Mouse (Mus musculus) heart, postnatal 10 days (tissue): Measurements from ENCODE around the gene Nlk. TPM values are rescaled to one million over a fixed set of nuclear protein-coding genes. Genes with fewer than 3 reads are reported as not detected.
"Not testable (repeated sequence)": the region's sequence is repeated elsewhere in the genome, so short reads cannot be mapped to it uniquely, and the experiment has no call there.

Experiments used
- DNase-seq, 2 experiments: peaks; one replicate each; pipeline ENCODE4 v3.0.0; 2021
- intact Hi-C: fragments of 180-260 bp; cut with DNase I; formaldehyde crosslinking; loops from one replicate; pipeline ENCODE4 v1.15.1; 2025
- total RNA-seq, 2 experiments: library from RNA; stranded (reverse); gene quantifications; 2 replicates each; pipeline ENCODE4 v1.2.3; 2021

The Nlk gene
- total RNA-seq, 2 experiments from 2014 or later, result 17.2 to 18.5 TPM

DNA sequence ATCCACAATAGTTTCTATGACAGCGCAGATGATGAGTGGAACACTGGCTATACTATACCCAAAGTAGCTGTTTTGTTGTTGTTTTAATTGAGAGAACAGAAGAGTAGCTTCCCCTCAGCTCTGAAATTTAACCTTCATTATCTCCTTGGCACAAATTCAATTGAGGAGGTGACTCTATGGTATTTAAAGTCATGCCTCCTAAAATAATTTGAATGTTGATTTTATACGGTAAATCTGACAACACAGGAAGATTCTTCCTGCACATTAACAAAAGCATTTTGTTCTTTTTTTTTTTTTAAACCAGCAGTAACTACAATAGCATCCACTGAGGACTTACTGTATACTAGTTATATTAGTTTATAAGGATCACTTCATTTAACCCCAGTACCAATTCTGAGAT is 6.0 kb downstream of the Nlk start:
- DNase-seq, result no peak
- intact Hi-C loops, result no loop called here

DNA sequence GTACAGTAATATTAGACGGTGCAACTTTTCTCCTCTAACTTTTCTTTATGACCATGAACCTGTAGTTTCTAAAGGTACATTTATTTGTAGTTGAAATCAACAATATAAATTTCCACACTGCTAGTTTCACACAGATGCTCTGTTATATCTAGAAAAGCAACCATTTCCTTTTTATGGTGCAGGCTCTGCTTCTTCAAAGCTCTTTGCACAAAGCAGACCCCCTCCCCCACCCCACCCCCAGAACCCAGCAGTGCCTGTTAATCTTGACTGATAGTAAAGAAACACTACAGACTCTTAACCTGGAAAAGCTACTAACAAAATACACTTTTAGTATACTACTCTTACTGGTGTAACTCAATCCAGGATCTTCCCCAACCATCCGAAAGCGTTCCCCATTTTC is 6.6 kb downstream of the Nlk start:
- intact Hi-C loops, result no loop called here
- no peak for DNase-seq

DNA sequence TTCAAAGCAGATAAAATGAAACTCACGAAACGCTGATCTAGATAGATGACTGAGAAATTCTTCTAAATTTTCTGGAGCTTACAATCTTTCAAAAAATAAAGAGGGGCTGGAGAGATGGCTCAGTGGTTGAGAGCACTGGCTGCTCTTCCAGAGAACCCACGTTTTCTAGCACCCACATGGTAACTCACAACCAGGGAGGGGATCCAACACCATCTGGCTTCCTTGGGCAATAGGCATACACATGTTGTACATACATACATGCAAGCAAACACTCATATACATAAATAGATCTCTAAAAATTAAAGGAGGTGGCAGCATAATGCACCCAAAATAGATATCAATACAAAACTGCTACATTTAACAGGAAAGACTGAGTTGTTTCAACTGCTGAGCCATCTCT is 16.1 kb downstream of the Nlk start:
- intact Hi-C loops, result no loop called here

DNA sequence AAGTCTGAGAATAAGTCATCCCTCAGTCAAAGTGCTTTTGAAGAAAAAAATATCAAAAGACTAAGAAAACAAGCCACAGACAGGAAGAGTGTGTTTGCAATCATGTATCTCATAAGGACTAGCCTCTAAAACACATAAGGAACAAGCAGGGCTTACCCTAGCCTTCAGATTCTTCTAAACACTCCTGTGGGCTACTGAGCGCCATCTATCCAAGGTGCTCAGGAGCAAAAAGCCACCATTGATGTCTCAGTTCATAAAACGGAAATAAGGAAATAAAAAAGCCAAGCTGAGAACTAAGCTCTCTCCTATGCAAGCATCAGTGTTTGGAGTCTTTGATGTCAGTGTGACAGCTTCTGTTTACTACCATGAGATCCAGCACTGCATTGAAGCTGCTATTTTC is 18.4 kb downstream of the Nlk start:
- DNase-seq, result no peak
- intact Hi-C loops, result no loop called here

More for the DNA sequence above, 16.1 kb downstream of the Nlk start:
- no peak for DNase-seq

DNA sequence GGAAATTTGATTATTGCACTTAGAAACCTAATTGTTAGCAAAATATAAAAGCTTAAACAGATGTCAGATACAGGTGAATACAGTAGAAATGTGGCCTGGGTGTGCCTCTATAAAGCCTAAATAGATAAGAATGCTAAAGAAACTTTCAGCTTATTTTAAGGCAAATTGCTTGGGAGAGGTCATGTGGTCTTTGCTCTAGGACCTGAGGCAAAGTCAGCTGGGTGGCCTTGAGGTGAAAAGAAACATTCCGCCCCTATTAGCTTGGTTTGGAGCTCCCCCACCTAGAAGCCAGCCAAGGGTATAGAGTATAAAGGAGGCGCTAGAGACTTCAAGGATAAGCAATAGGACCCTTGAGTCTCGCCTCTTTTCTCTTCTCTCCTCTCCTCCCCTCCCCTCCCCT is 28.5 kb downstream of the Nlk start:
- no peak for DNase-seq
- intact Hi-C loops, result no loop called here

DNA sequence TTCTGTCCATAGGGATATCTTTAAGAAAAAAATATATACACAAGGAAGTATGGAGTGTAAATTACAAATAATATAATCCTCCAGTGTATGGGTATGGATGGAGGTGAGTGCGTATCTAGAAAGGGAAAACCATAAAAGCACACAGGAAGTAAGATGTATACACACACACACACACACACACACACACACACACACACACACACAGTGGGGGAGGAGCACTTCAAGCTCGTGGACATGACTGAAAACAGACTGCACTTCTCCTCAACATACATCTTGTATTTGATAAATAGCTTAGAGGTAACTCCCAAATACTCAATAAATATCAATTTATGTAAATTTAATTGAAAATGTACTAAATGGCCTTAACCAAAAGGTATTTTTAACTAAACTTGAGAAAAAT is 32.3 kb downstream of the Nlk start:
- intact Hi-C loops, result no loop called here
- no peak for DNase-seq

DNA sequence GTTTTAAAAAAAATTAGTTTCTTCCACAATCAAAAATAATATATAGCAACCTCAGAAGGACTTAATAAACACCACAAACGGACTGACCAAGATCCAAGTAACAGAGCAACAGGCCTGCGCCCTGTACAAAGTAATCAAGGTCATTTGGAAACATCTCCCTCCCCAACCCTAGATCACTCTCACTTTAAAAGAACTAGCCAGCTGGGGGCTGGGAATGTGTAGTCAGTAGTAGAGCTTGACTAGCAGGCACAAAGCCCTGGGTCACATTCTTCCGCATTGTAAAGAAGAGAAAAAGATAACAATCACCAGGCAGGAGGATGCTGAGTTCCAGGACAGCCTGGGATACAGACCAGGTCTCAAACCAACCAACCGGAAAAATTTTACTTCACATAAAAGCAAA is 33.3 kb downstream of the Nlk start:
- peak; percentile 2 to 9 for DNase-seq
- intact Hi-C loops, result no loop called here

DNA sequence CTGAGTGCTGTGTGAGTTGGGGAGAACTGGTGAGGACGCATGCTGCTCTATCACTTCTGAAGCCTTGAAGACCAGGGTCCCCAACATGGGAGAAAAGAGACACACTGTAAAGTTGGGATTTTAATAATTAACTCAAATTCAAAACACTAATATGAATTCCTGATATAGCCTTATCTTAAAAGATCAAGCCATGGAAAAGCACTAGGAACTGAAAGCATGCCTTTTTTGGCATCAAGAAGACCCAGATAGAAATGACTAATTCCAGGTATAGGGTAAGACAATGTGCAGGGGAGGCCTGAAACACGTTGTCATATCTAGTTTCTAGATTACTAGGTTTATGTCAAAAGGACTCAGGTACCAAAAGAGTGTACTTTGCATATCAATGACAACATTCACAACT is 48.0 kb downstream of the Nlk start:
- intact Hi-C loops, result no loop called here
- no peak for DNase-seq

DNA sequence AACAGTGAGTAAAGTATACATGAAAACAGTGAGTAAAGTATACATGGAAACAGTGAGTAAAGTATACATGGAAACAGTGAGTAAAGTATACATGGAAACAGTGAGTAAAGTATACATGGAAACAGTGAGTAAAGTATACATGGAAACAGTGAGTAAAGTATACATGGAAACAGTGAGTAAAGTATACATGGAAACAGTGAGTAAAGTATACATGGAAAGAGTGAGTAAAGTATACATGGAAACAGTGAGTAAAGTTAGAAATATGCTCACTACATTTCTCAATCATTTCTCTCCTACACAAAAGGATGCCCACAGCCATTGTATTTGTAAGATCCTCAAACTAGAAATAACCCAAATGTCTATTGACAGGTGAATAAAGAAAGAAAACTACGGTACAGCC is 48.8 kb downstream of the Nlk start:
- DNase-seq, intact Hi-C loops: not testable (repeated sequence)

DNA sequence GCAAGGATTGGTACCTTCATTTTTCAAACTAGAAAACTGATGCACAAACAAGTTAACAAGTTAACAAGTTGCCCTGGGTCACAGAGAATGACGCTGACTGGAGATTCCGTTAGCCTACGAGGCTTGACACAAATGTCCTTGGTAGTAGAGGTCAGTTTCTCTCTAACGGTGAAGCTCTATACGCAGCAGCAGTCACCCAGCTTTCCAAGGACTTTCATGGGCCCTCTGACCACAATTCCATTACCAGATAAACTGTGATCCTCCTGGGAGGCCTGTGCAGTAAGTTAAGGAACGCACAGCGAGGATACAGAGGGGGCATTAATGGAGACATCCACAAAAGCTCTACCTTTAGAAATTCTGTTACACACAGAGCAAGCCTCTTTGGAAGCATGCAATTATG is 53.4 kb downstream of the Nlk start:
- intact Hi-C loops, result no loop called here
- DNase-seq, result no peak

DNA sequence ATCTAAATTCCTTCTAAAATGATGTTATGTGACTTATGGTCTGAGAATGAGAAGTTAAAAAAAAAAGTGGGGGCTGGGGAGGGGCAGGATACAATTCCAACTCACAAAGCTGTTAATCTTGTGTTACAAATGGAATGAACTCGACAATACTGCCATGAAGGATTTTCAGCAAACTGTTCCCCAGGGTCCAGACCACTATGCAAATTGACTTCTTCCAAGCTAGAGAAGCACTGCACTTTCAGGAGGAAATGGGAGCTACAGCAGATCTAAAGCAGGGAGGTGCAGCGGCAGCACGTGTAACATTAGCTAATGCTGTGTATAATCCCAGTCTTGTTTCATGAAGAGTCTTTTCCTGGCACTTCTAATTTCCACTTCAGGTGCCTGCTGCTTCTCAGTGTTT is 55.0 kb downstream of the Nlk start:
- intact Hi-C loops, result no loop called here

DNA sequence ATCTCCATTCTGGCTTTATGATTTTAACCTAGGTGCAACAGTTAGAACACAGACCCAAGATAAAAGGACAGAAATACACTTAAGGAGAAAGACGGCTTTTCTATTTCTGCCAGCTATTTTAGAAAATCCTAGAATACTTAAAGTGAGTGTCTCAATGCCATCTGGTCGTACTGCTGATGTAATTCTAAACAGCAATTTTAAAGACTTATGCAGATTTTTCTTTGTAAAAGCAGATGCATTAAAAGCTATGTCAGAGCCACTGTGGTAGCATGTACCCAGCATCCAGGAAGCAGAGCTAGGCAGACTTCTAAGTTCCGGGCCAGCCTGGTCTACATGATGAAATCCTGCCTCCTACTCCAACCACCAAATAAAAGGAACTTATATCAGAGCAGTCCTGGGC is 56.1 kb downstream of the Nlk start:
- intact Hi-C loops, result no loop called here
- DNase-seq, result no peak

More for the DNA sequence above, 55.0 kb downstream of the Nlk start:
- DNase-seq, result no peak

DNA sequence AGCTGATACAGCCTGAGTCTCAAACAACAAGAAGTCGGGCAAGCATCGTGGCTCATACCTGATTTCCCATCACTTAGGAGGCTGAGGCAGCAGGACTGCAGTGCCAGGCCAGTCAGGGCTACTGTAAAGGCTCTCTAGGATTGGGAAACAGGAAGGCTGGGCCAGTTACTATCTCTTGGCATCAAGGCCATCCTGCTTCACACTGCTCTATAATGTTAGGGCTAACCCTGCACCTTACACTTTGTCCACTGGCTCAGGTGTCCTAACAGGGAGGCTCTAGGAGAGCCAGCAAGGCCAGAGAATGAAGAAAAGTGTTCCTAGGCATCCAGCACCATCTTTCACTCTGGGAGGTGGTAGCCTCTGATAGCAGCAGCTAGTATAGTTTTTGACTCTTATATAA is 64.4 kb downstream of the Nlk start:
- intact Hi-C loops, result no loop called here
- no peak for DNase-seq

DNA sequence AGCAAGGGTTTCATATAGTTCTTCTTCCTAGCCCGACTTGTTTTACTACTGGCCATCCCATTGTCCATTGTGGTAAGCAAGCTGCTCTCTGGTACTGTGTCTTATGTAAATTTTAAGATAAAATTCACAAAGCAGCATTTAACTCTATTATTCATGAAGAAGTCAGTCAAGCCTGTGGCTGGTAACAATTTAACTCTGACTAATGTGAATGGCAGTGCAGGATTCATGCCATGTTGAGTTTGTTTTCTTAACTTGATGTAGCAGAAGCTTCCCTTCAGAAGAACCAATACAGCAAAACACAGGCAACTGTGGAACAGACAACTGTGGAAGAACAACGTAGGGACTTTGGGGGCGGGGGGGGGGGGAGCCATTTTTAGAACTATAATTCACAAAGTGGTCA is 68.3 kb downstream of the Nlk start:
- no peak for DNase-seq
- intact Hi-C loops, result no loop called here

DNA sequence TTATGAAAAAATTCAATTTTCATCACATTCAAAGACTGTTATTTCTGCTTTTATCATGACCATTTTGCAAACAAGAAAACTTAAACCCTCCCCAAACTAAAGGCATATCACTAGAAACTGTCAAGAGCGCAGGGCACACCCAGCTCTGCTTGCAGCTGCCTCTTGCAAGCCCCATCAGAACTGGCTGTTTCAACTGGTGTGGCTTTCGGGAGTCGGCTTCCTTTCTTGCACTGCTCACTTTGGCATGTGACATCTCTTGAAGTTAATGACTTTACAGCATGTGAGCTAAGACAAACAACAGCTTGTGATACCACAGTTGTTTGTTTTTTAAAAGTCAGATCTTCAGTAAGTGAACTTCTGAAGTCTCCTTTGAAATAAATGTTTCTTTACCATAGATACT is 72.8 kb downstream of the Nlk start:
- intact Hi-C loops, result no loop called here
- peak; percentile 29 to 30 for DNase-seq

DNA sequence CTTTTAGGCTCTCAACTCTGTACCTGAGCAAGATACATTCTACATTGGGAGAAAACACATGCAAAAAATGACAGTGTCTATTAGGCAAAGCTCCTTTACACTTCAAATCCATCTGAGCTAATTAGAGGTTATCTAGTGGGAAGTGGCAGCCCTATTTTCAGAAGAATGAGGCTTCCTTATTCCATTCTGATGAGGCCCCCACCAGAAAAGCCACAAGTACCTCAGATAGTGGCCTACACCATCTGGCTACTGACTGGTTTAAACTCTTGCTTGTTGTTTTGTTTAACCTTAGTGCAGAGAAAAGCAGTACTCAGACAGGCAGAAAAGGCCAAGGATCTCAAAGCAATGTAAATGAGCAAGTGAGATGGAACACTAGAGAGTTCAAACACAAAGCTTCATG is 75.2 kb downstream of the Nlk start:
- intact Hi-C loops, result no loop called here
- no peak for DNase-seq

DNA sequence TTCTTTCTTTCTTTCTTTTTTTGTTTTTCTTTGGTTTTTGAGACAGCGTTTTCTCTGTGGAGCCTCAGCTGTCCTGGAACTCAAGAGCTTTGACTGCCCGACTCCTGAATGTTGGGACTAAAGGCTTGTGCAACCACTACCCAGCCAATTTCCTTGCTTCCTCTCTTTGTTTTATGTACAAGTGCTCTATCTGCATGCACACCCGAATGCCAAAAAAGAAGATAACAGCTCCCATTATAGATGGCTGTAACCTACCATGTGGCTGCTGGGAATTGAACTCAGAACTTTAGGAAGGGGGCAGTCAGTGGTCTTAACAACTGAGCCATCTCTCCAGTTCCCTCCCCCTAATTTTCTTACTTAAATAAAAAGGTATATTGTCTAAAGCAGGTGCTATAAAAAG is 77.0 kb downstream of the Nlk start:
- DNase-seq, result no peak
- intact Hi-C loops, result no loop called here

DNA sequence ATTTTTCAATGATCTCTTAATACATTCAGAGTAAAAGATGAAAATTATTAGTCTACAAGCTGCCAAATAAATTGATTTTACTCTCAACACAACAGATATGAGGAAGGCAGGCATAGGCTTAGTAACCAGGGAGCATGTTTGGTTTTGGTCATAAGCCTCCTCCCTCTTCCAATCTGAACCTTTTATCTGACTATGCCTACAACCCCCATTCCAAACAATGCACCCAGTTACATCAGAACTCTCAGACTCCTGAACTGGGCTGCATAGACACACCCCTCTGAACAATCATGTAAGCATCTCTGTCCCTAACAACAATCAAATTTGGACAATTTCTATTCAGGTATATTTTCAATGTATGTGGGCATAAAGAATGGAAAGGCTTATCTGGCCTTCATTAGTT is 85.9 kb downstream of the Nlk start:
- intact Hi-C loops, result no loop called here
- DNase-seq, result no peak

DNA sequence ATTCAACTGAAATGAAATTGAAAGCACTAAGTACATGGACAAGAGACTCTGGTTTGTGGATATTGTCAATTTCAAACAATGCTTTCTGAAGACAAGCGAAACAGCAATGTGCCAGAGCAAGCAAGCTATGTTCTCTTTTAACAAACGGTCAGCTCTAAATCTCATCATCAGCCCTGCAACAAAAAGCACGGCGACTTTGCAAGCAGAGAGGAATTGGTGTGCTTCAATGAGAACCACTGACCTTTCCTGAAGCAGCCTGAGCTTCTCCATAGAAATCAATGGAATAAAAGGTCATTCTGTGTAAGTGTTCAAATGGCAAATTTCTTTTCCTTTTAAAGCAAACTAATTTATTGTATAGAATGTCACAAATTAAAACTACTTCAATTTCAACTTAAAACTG is 87.5 kb downstream of the Nlk start:
- intact Hi-C loops, result no loop called here
- no peak for DNase-seq

DNA sequence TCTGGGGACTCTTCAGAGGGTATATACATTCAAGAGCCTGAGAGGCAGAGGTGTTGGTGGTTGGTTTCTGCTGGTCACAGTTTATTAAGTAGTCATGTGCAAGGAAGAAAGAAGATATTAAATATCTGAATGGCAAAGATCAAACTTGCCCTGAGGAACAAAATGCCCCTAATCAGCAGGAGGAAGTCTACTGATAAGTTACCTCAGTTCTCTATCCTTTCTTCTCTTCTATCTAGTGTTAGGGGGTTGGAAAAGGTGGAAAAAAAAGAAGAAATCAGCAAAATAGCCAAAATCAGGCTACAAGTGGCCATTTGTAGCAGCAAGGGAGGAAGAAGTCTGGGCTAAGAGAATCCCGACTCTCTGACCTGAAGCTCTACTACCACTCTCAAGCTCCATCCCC is 92.3 kb downstream of the Nlk start:
- DNase-seq, result no peak
- intact Hi-C loops, result no loop called here

DNA sequence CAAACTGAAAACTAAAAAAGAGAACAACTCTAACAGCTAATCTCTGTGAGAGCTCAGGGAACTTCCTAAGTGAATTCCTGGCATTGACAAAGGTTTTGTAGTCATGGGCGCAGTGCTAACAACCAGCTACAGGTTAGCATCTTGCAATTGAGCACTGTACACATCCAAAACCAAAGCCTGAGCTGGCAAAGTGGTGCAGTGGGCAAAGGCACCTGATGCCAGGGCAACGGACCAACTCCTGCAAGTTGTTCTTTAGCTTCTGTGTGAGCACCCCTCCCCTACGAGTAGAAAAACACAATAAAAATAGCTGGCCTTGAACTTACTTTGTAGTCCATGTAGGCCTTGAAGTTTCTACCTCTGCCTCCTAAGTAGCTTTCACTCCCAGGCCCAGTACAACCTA is 94.4 kb downstream of the Nlk start:
- intact Hi-C loops, result no loop called here
- no peak for DNase-seq

DNA sequence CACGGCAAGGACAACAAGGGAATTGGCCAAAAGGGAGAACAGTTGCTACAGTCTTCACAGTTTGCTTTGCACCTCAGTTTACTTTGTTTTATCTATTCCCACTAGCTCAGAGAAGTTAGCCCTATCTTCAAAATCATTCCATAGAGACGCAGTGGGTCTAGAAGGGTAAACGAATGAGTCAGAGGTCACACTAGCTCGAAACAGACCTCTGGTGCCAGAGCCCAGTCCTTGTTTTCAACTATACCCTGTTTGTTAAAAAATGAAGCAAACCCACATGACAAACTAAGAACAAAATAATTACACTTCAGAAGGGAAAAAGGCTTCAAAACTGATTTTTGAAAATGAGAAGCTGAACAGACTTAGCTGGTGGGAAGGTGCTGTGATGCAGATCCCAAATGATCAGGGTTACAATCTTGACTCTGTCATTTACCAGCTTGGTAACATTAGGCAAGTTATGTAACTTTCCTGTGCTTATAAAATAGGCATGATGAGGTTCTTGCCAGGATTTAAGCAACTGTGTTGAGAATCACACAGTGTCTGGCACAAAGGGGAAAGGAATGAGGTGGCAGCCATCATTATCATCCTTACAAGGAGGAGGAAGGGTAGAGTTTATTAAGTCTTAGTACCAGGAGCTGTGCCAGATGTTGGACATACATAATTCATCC is 96.1 kb downstream of the Nlk start:
- DNase-seq, result no peak
- intact Hi-C loops, result no loop called here

DNA sequence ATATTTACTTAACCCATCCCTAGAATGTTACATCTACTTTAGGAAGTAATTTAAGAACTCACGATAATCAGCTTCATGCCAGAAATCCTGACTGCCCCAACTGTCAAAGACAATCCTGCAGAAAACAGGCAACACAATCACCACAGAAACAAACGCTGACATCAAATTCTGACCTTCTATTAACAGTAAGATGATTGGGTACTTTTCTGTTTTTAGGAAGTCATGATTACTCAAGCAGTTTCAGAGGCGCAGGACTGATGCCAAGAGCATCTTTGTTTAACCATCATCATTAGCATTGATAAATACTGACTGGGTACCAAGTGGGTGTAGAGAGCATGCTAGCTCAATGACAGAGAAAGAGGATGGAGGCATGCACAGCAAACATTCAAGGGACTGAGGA is 96.7 kb downstream of the Nlk start:
- intact Hi-C loops, result no loop called here
- no peak for DNase-seq
